Mouse (Mus musculus): ENCODE results near the gene Jakmip3. TPM values are rescaled to one million over a fixed set of nuclear protein-coding genes. Genes with fewer than 3 reads are reported as not detected.

The Jakmip3 gene
- total RNA-seq, 1 experiment, result 0.09 TPM

- H3K36me3 ChIP-seq (ENCODE audit: control insufficient read depth, insufficient read depth, low read length, poor library complexity, severe bottlenecking), result no peaks in the 10 kb centered on the region
- no peak overlapping the region for H3K4me3 ChIP-seq (ENCODE audit: insufficient read depth in 1 of 2, low read depth in 1 of 2, low read length in 2 of 2, poor library complexity in 1 of 2, severe bottlenecking in 1 of 2)
- H3K9ac ChIP-seq (ENCODE audit: insufficient read depth, low read depth, low read length, poor library complexity, severe bottlenecking), result no peak overlapping the region
- no peak overlapping the region for H3K27ac ChIP-seq (ENCODE audit: insufficient read depth, low read depth, low read length, poor library complexity, severe bottlenecking)
- no peaks in the 10 kb centered on the region for H3K4me1 ChIP-seq (ENCODE audit: control insufficient read depth in 2 of 2, insufficient read depth in 2 of 2, low read length in 2 of 2, poor library complexity in 1 of 2)
- no peak for TF ChIP-seq HCFC1 (IDR thresholded peaks at IDR 0.05; ENCODE audit: borderline replicate concordance, insufficient read depth, low read length)
- no peak for TF ChIP-seq ZC3H11A (IDR thresholded peaks at IDR 0.05; ENCODE audit: borderline replicate concordance, low read depth, low read length)
- DNase-seq (ENCODE audit: low read depth, low spot score), result no peak
- in situ Hi-C loops (cut with MboI; ENCODE audit: low sequenced_read_pairs in 2 of 2, unreplicated experiment in 2 of 2), result no loop called here
- no peaks in the 10 kb centered on the region for H3K9me3 ChIP-seq (ENCODE audit: control insufficient read depth, insufficient read depth, low read depth, low read length)
Measured at GRCm38 (mm10) chr7:139128994-139129393, 188.5 kb downstream of the Jakmip3 start.

GRCm38 (mm10) chr7:139130361-139130760 is 189.8 kb downstream of the Jakmip3 start:
- in situ Hi-C loops (cut with MboI; ENCODE audit: low sequenced_read_pairs in 2 of 2, unreplicated experiment in 2 of 2), result no loop called here
- no peaks in the 10 kb centered on the region for H3K4me1 ChIP-seq (ENCODE audit: control insufficient read depth in 2 of 2, insufficient read depth in 2 of 2, low read length in 2 of 2, poor library complexity in 1 of 2)
- no peak overlapping the region for H3K4me3 ChIP-seq (ENCODE audit: insufficient read depth in 1 of 2, low read depth in 1 of 2, low read length in 2 of 2, poor library complexity in 1 of 2, severe bottlenecking in 1 of 2)
- DNase-seq (ENCODE audit: low read depth, low spot score), result no peak
- no peaks in the 10 kb centered on the region for H3K36me3 ChIP-seq (ENCODE audit: control insufficient read depth, insufficient read depth, low read length, poor library complexity, severe bottlenecking)
- no peak for TF ChIP-seq MAFK (IDR thresholded peaks at IDR 0.05; ENCODE audit: insufficient read depth, low read depth, low read length)
- no peak overlapping the region for H3K9ac ChIP-seq (ENCODE audit: insufficient read depth, low read depth, low read length, poor library complexity, severe bottlenecking)
- H3K27ac ChIP-seq (ENCODE audit: insufficient read depth, low read depth, low read length, poor library complexity, severe bottlenecking), result no peak overlapping the region
- no peaks in the 10 kb centered on the region for H3K9me3 ChIP-seq (ENCODE audit: control insufficient read depth, insufficient read depth, low read depth, low read length)

GRCm38 (mm10) chr7:139131538-139131937 is 191.0 kb downstream of the Jakmip3 start:
- H3K4me3 ChIP-seq (ENCODE audit: insufficient read depth in 1 of 2, low read depth in 1 of 2, low read length in 2 of 2, poor library complexity in 1 of 2, severe bottlenecking in 1 of 2), result no peak overlapping the region
- no peaks in the 10 kb centered on the region for H3K4me1 ChIP-seq (ENCODE audit: control insufficient read depth in 2 of 2, insufficient read depth in 2 of 2, low read length in 2 of 2, poor library complexity in 1 of 2)
- H3K9ac ChIP-seq (ENCODE audit: insufficient read depth, low read depth, low read length, poor library complexity, severe bottlenecking), result no peak overlapping the region
- in situ Hi-C loops (cut with MboI; ENCODE audit: low sequenced_read_pairs in 2 of 2, unreplicated experiment in 2 of 2), result no loop called here
- DNase-seq (ENCODE audit: low read depth, low spot score), result no peak
- TF ChIP-seq MAFK (IDR thresholded peaks at IDR 0.05; ENCODE audit: insufficient read depth, low read depth, low read length) (no peak), ZC3H11A (IDR thresholded peaks at IDR 0.05; ENCODE audit: borderline replicate concordance, low read depth, low read length) (no peak), CHD2 (IDR thresholded peaks at IDR 0.05; ENCODE audit: low read depth, low read length) (no peak), ZNF384 (IDR thresholded peaks at IDR 0.05; ENCODE audit: low read depth, low read length) (no peak), HCFC1 (IDR thresholded peaks at IDR 0.05; ENCODE audit: borderline replicate concordance, insufficient read depth, low read length) (no peak)
- H3K9me3 ChIP-seq (ENCODE audit: control insufficient read depth, insufficient read depth, low read depth, low read length), result no peaks in the 10 kb centered on the region
- no peaks in the 10 kb centered on the region for H3K36me3 ChIP-seq (ENCODE audit: control insufficient read depth, insufficient read depth, low read length, poor library complexity, severe bottlenecking)
- H3K27ac ChIP-seq (ENCODE audit: insufficient read depth, low read depth, low read length, poor library complexity, severe bottlenecking), result no peak overlapping the region

GRCm38 (mm10) chr7:139133446-139133845 is 192.9 kb downstream of the Jakmip3 start:
- no peaks in the 10 kb centered on the region for H3K4me1 ChIP-seq (ENCODE audit: control insufficient read depth in 2 of 2, insufficient read depth in 2 of 2, low read length in 2 of 2, poor library complexity in 1 of 2)
- no peak overlapping the region for H3K27ac ChIP-seq (ENCODE audit: insufficient read depth, low read depth, low read length, poor library complexity, severe bottlenecking)
- TF ChIP-seq ZNF384 (IDR thresholded peaks at IDR 0.05; ENCODE audit: low read depth, low read length), result no peak
- no peaks in the 10 kb centered on the region for H3K36me3 ChIP-seq (ENCODE audit: control insufficient read depth, insufficient read depth, low read length, poor library complexity, severe bottlenecking)
- no peak overlapping the region for H3K4me3 ChIP-seq (ENCODE audit: insufficient read depth in 1 of 2, low read depth in 1 of 2, low read length in 2 of 2, poor library complexity in 1 of 2, severe bottlenecking in 1 of 2)
- no peaks in the 10 kb centered on the region for H3K9me3 ChIP-seq (ENCODE audit: control insufficient read depth, insufficient read depth, low read depth, low read length)
- in situ Hi-C loops (cut with MboI; ENCODE audit: low sequenced_read_pairs in 2 of 2, unreplicated experiment in 2 of 2), result no loop called here
- H3K9ac ChIP-seq (ENCODE audit: insufficient read depth, low read depth, low read length, poor library complexity, severe bottlenecking), result no peak overlapping the region
- DNase-seq (ENCODE audit: low read depth, low spot score), result no peak

Other genes starting within 250 kb of the Jakmip3 start
- gene Ppp2r2d, start 94.7 kb upstream of the Jakmip3 start, total RNA-seq (2012; rRNA removed), result 96.6 and 110 TPM in 2 replicates
- 11.0 and 13.3 TPM in 2 replicates for gene Mapk1ip1, start 94.5 kb upstream of the Jakmip3 start, total RNA-seq (2012; rRNA removed)
- gene Bnip3, start 31.2 kb upstream of the Jakmip3 start, total RNA-seq (2012; rRNA removed), result 56.6 and 73.8 TPM in 2 replicates
- gene Dpysl4, start 145.3 kb downstream of the Jakmip3 start, total RNA-seq (2012; rRNA removed), result 3.6 and 4.5 TPM in 2 replicates